Mouse (Mus musculus) intestine, embryonic 16.5 days (tissue): Measurements from ENCODE around the gene Ccdc50. TPM values are rescaled to one million over a fixed set of nuclear protein-coding genes. Genes with fewer than 3 reads are reported as not detected.
A peak's percentile ranks its signal among the peaks of the same experiment; 100 is the strongest.

Source experiments
- ATAC-seq: fragments of 200-750 bp; cut with Nextera tagmentation; 2 replicates; pipeline ENCODE4 v1.8.0; 2017; ENCODE audit warnings: moderate TSS enrichment, moderate library complexity
- H3K27ac ChIP-seq: fragments of 300-500 bp; sonication (generic); 2 replicates; pipeline ENCODE4 v1.5.1; 2014; ENCODE audit warnings: mild to moderate bottlenecking, low read length
- H3K27me3 ChIP-seq: fragments of 300-500 bp; sonication (generic); replicated peaks from 2 replicates; pipeline ENCODE4 v1.6.1; 2014; ENCODE audit warnings: low read length, control low read depth, mixed read lengths; ENCODE audit not compliant: control insufficient read depth, insufficient read depth
- H3K36me3 ChIP-seq: fragments of 300-500 bp; sonication (generic); 2 replicates; pipeline ENCODE4 v1.6.1; 2014; ENCODE audit warnings: low read length, control low read depth; ENCODE audit not compliant: control insufficient read depth, insufficient read depth
- H3K4me1 ChIP-seq: fragments of 300-500 bp; sonication (generic); 2 replicates; pipeline ENCODE4 v1.6.1; 2014; ENCODE audit warnings: low read length, control low read depth, mixed read lengths; ENCODE audit not compliant: control insufficient read depth, insufficient read depth
- H3K4me2 ChIP-seq: fragments of 300-500 bp; sonication (generic); 2 replicates; pipeline ENCODE4 v1.6.1; 2014; ENCODE audit warnings: low read depth, low read length, control low read depth
- H3K4me3 ChIP-seq: fragments of 300-500 bp; sonication (generic); 2 replicates; pipeline ENCODE4 v1.5.1; 2014; ENCODE audit warnings: mild to moderate bottlenecking, low read length
- H3K9ac ChIP-seq: fragments of 300-500 bp; sonication (generic); 2 replicates; pipeline ENCODE4 v1.6.1; 2014; ENCODE audit warnings: low read depth, low read length
- H3K9me3 ChIP-seq: fragments of 300-500 bp; sonication (generic); 2 replicates; pipeline ENCODE4 v1.6.1; 2016; ENCODE audit warnings: low read length, control low read depth; ENCODE audit not compliant: control insufficient read depth
- WGBS: fragments of 180-500 bp; shearing (Covaris S2); extraction: QIAGEN DNeasy Blood & Tissue Kit; methylation state at CpG from one replicate; pipeline ENCODE4 v1.1.7; 2014; 5-methylcytosine and 5-hydroxymethylcytosine counted together
- polyA plus RNA-seq: library from polyadenylated mRNA; unstranded; fragments of >200 nt; fragmentation: Nextera tagmentation; extraction: Ambion mirVana; gene quantifications from 2 replicates; pipeline ENCODE4 v1.2.1, GENCODE M21; 2015

Ccdc50 gene
- polyA plus RNA-seq, 1 experiment from 2014 or later: 32.9 TPM

DNA sequence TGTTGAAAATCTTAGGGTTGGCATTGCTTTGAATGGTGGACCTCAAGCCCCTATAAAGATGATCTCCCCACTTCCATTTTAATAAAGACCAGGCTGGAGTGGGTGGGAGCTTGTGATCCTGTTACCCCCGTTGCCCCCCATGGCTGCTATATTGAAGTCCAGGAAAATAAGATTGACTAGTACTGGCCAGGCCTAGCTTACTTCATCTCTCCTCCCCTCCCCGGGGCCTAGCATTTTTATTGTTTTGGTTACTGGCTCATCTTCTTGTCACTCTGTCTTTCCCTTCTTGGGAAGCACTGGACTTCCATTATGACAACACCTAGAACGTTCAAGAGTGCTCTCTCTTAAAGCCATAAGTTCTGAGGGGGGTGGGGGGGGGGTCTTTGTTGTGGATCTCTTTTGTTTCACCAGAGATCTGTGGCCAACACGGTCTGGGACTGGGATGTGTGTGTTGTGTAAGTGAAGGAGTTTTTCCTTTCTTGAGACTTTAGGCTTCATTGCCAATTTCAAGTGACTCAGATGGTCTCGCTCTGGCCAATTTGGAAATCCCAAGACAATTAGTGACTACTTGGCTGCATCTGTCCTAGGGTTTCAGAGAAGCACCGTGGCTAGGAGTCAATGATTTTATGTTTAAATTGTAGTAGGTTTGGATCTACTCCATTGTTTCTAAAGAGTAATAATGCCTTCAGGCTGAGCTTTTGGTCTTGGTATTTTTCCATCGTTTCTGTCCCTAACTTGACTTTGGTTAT, 1.0 kb downstream of the Ccdc50 start:
- Histone ChIP-seq H3K9ac (peak overlapping the region; percentile 98), H3K36me3 (no peaks in the 10 kb centered on the region), H3K9me3 (no peaks in the 10 kb centered on the region), H3K4me3 (peak overlapping the region; percentile 91), H3K4me2 (peak overlapping the region; percentile 57), H3K27ac (peak overlapping the region; percentile 98), H3K27me3 (no peaks in the 10 kb centered on the region), H3K4me1 (peaks cover 9% of the 10 kb centered on the region; the same call in 1 of the 2 replicates)
- WGBS: 27% methylated on average over 7 of the region's 7 CpGs
- ATAC-seq: no peak; the same call in 1 of the 2 replicates

DNA sequence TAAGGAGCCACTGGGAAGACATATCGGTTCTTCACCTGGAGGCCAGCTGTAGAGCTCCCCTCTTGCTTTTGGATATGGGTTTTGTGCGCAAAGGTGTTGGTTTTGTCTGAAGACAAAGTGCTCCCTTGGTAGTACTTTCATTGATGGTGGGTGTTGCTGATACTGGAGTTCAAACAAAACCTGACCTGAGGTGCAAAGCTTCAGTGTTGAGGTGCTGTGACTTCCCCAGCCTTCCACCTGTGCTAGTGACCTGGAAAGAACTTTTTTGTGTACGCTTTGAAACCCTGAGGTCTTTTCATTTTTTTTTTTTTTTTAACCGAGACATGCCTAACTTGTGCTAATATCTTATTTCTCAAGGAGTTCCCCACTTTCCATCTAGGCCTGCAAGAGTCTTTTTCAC, 1.6 kb downstream of the Ccdc50 start:
- H3K9me3 ChIP-seq: no peaks in the 10 kb centered on the region
- no peak overlapping the region for H3K9ac ChIP-seq
- H3K4me3 ChIP-seq: peak overlapping the region; percentile 91; the same call in 1 of the 2 replicates
- no peaks in the 10 kb centered on the region for H3K36me3 ChIP-seq
- no peak overlapping the region; the same call in 1 of the 2 replicates for H3K27ac ChIP-seq
- peak overlapping the region; percentile 57 for H3K4me2 ChIP-seq
- 86% methylated on average over 4 of the region's 4 CpGs for WGBS
- H3K4me1 ChIP-seq: peaks cover 9% of the 10 kb centered on the region; the same call in 1 of the 2 replicates
- ATAC-seq: no peak
- no peaks in the 10 kb centered on the region for H3K27me3 ChIP-seq

GRCm38 (mm10) chr16:27391845-27392244, 3.2 kb downstream of the Ccdc50 start:
- no peaks in the 10 kb centered on the region for H3K9me3 ChIP-seq
- ATAC-seq: no peak
- no peaks in the 10 kb centered on the region for H3K27me3 ChIP-seq
- H3K4me3 ChIP-seq: no peak overlapping the region
- WGBS: 73% methylated on average over 2 of the region's 2 CpGs
- peaks cover 9% of the 10 kb centered on the region for H3K4me1 ChIP-seq
- H3K4me2 ChIP-seq: no peak overlapping the region
- no peak overlapping the region for H3K9ac ChIP-seq
- no peaks in the 10 kb centered on the region for H3K36me3 ChIP-seq
- H3K27ac ChIP-seq: no peak overlapping the region

DNA sequence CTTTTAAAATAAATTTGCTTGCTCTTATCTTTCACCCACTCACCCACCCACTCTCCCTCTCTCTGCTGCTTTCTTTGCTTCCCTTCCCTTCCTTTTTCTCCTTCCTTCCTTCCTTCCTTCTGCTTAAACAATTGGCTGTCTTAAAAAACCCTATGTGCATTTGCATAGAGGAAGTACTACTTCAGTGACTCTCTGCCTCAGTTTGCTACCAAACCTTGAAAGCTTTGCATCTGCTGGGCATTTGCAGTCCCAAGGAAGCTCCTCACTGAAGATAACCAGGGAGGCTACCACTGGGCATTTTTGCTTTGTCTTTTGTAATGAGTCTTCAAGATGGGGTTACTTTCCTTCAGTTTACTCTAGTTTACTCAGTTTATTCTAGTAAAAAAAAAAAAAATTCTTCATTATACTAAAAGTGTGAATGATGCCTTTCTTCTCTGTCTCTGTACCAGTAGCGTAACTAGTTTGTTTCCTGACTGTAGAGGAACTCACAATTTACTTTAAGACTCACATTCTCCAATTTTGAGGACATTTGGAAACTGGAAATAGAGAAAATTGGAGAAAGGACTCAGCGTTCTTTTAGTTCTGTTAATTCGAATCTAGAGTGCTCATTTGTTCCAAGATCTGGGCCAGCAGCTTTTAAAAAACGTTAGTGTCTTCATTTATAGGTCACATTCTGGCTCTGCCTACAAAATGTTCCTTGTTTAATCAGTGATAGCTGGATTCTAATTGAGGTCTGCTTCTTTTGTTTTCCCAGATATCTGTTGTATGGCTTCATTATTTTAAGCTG, 6.8 kb downstream of the Ccdc50 start:
- Histone ChIP-seq H3K9ac (no peak overlapping the region), H3K4me3 (no peak overlapping the region), H3K9me3 (no peaks in the 10 kb centered on the region), H3K36me3 (no peaks in the 10 kb centered on the region), H3K27me3 (no peaks in the 10 kb centered on the region), H3K4me1 (peaks cover 15% of the 10 kb centered on the region), H3K4me2 (no peak overlapping the region), H3K27ac (no peak overlapping the region)
- ATAC-seq: no peak
- WGBS: 84% methylated on average over 4 of the region's 4 CpGs

DNA sequence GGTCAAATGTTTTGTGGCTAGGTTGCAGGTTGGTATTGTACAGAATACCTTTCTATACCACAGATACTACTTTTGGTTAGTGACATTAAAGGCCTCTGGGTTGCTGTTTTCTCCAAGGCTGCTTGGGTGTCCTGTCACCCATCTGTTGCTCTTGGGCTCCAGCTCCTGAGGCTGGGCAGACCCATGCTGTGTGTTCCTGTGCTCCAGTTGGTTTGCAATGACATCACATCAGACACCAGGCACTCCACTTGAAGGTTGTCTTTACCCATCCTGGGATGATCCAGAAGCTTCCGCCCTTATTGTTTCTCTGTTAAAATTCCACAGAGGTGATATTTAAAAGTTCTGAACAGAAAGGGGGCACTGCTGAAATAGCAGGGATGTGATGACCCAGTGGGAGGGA, 8.3 kb downstream of the Ccdc50 start:
- Histone ChIP-seq H3K4me2 (no peak overlapping the region), H3K36me3 (no peaks in the 10 kb centered on the region), H3K27me3 (no peaks in the 10 kb centered on the region), H3K4me3 (no peak overlapping the region), H3K9me3 (no peaks in the 10 kb centered on the region), H3K27ac (no peak overlapping the region), H3K9ac (no peak overlapping the region), H3K4me1 (peaks cover 10% of the 10 kb centered on the region)
- 89% methylated on average over 1 of the region's 1 CpGs for WGBS
- no peak for ATAC-seq

GRCm38 (mm10) chr16:27399026-27399718, 10.5 kb downstream of the Ccdc50 start:
- ATAC-seq: no peak
- WGBS: 89% methylated on average over 3 of the region's 3 CpGs

GRCm38 (mm10) chr16:27399719-27400253, 11.1 kb downstream of the Ccdc50 start:
- Histone ChIP-seq H3K4me1 (peaks cover 6% of the 10 kb centered on the region), H3K9me3 (no peaks in the 10 kb centered on the region), H3K27me3 (no peaks in the 10 kb centered on the region), H3K9ac (no peak overlapping the region), H3K4me2 (no peak overlapping the region), H3K27ac (no peak overlapping the region), H3K4me3 (no peak overlapping the region), H3K36me3 (no peaks in the 10 kb centered on the region)
- no peak for ATAC-seq
- 89% methylated on average over 6 of the region's 6 CpGs for WGBS

More at GRCm38 (mm10) chr16:27399026-27399718, 10.5 kb downstream of the Ccdc50 start:
- Histone ChIP-seq H3K4me1 (peaks cover 6% of the 10 kb centered on the region), H3K9me3 (no peaks in the 10 kb centered on the region), H3K36me3 (no peaks in the 10 kb centered on the region), H3K4me3 (no peak overlapping the region), H3K27ac (no peak overlapping the region), H3K9ac (no peak overlapping the region), H3K4me2 (no peak overlapping the region), H3K27me3 (no peaks in the 10 kb centered on the region)

DNA sequence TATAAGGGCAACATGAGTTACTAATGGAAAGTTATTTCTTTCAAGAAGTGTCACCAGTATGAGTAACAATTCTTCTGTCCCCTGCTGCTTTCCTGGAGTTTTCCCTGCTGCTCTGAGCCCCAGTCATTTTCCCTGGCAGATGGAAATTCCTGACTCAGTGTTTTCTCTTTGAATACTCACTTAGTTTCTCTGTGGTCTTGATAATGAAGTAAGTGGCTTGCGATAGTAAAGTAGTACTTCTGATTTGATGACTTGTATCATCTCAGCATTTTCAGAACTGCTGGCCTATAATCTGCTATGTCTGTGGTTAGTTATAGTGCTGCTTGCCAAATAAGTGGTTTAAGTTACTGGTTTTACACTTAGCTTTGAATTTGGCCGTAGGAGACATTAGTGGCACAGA, 12.9 kb downstream of the Ccdc50 start:
- Histone ChIP-seq H3K36me3 (no peaks in the 10 kb centered on the region), H3K9ac (no peak overlapping the region), H3K27me3 (no peaks in the 10 kb centered on the region), H3K4me2 (no peak overlapping the region), H3K27ac (no peak overlapping the region), H3K9me3 (no peaks in the 10 kb centered on the region), H3K4me3 (no peak overlapping the region), H3K4me1 (peaks cover 6% of the 10 kb centered on the region)
- ATAC-seq: no peak
- 85% methylated on average over 2 of the region's 2 CpGs for WGBS

- no peak for ATAC-seq
- H3K27me3 ChIP-seq: no peaks in the 10 kb centered on the region
Measured at GRCm38 (mm10) chr16:27404107-27404506, 15.4 kb downstream of the Ccdc50 start.

More at GRCm38 (mm10) chr16:27404107-27404506, 15.4 kb downstream of the Ccdc50 start:
- H3K4me1 ChIP-seq: no peaks in the 10 kb centered on the region
- H3K27ac ChIP-seq: no peak overlapping the region
- no peak overlapping the region for H3K4me2 ChIP-seq
- H3K4me3 ChIP-seq: no peak overlapping the region
- H3K9ac ChIP-seq: no peak overlapping the region
- H3K36me3 ChIP-seq: no peaks in the 10 kb centered on the region
- H3K9me3 ChIP-seq: no peaks in the 10 kb centered on the region
